Mouse (Mus musculus): ENCODE measurements around the gene Cmss1. TPM values are rescaled to one million over a fixed set of nuclear protein-coding genes. Genes with fewer than 3 reads are reported as not detected.

Cmss1 gene
- polyA plus RNA-seq, 1 experiment from 2014 or later = 55.5 TPM

- Histone ChIP-seq H3K4me3 (no peak overlapping the region), H3K36me3 (no peaks in the 10 kb centered on the region), H3K4me1 (replicated peaks) (0 out of 2 replicates have a peak, but pooled peaks cover 8% of the 10 kb centered on the region), H3K27me3 (ENCODE audit: insufficient read depth, poor library complexity, severe bottlenecking) (no peaks in the 10 kb centered on the region), H3K9me3 (no peaks in the 10 kb centered on the region), H3K27ac (no peak overlapping the region)
- no peak for DNase-seq (ENCODE audit: low spot score)
- WGBS = 55% methylated on average over 13 of the region's 13 CpGs
These were observed 288.6 kb downstream of the Cmss1 start for GRCm38 (mm10) chr16:57317882-57318636.

- no peak overlapping the region for H3K27ac ChIP-seq
- H3K36me3 ChIP-seq = no peaks in the 10 kb centered on the region
- H3K4me1 ChIP-seq (replicated peaks) = 0 out of 2 replicates have a peak, but pooled peaks cover 8% of the 10 kb centered on the region
- H3K27me3 ChIP-seq (ENCODE audit: insufficient read depth, poor library complexity, severe bottlenecking) = no peaks in the 10 kb centered on the region
- no peaks in the 10 kb centered on the region for H3K9me3 ChIP-seq
- H3K4me3 ChIP-seq = no peak overlapping the region
- 81% methylated on average over 4 of the region's 4 CpGs for WGBS
- DNase-seq (ENCODE audit: low spot score) = no peak
These were observed 289.5 kb downstream of the Cmss1 start for GRCm38 (mm10) chr16:57317127-57317526.

DNA sequence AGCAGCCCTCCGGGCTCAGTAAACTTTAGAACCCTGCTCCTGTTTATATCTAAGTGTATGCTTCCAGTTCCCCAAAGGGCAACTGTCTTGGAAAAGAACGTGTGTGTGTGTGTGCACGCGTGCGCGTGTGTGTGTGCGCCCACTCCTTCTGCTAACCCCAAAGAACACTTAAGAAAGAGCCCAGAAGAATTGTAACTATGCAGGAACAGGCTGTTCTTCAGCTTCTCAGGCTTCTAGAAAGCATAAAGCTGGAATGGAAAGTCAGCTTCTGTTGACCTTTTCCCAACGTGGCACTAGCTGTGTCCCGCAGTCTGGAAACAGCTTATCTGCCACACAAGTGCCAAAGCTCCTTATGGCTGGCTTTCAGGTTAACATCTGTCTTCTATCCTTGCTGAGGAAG lies 291.6 kb downstream of the Cmss1 start:
- H3K36me3 ChIP-seq = no peaks in the 10 kb centered on the region
- no peak for DNase-seq (ENCODE audit: low spot score)
- WGBS = 93% methylated on average over 9 of the region's 9 CpGs
- no peak overlapping the region for H3K4me3 ChIP-seq
- no peak overlapping the region for H3K27ac ChIP-seq
- H3K27me3 ChIP-seq (ENCODE audit: insufficient read depth, poor library complexity, severe bottlenecking) = no peaks in the 10 kb centered on the region
- H3K4me1 ChIP-seq (replicated peaks) = 0 out of 2 replicates have a peak, but pooled peaks cover 8% of the 10 kb centered on the region
- H3K9me3 ChIP-seq = no peaks in the 10 kb centered on the region

DNA sequence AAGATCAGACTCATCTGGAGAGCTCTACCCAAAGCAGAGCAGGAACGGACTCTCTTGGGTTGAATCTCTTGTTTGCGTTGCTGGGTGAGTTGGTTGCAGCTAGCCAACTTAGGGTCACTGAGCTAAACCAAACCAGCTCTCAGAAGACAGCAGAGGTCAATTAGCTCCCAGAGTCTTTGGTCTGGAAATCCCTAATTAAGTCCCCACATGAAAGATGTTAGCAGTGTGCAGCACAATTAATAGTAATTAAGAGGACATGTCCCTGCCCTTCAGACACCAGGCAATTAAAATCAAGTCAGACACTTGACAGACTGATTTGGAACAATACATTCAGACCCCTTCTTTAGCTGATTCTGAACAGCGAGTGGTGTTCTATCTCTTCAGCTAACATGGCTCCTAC lies 292.4 kb downstream of the Cmss1 start:
- Histone ChIP-seq H3K4me3 (no peak overlapping the region), H3K27ac (no peak overlapping the region), H3K9me3 (no peaks in the 10 kb centered on the region), H3K4me1 (replicated peaks) (0 out of 2 replicates have a peak, but pooled peaks cover 8% of the 10 kb centered on the region), H3K36me3 (no peaks in the 10 kb centered on the region), H3K27me3 (ENCODE audit: insufficient read depth, poor library complexity, severe bottlenecking) (no peaks in the 10 kb centered on the region)
- DNase-seq (ENCODE audit: low spot score) = no peak
- 88% methylated on average over 3 of the region's 3 CpGs for WGBS

DNA sequence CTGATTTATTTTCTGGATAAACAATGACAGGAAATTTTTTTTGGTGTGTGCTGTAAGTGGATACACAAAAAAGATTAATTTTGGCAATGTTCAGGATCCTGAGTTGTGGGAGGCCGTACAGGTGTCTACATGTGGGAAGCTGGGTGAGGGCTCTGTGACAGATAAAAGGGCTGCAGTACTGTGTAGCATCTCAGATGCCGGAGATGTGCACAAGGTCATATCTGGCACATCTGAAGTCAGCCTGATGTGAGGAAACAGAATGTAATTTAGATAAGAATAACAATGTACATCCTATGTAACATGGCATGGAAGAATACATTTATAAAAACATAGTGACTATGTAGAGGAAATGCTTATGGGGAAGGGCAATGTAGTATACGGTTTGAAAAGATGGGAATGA lies 293.2 kb downstream of the Cmss1 start:
- no peak overlapping the region for H3K4me3 ChIP-seq
- WGBS = 93% methylated on average over 3 of the region's 3 CpGs
- H3K36me3 ChIP-seq = no peaks in the 10 kb centered on the region
- H3K9me3 ChIP-seq = no peaks in the 10 kb centered on the region
- DNase-seq (ENCODE audit: low spot score) = no peak
- H3K27me3 ChIP-seq (ENCODE audit: insufficient read depth, poor library complexity, severe bottlenecking) = no peaks in the 10 kb centered on the region
- no peak overlapping the region for H3K27ac ChIP-seq
- H3K4me1 ChIP-seq (replicated peaks) = 0 out of 2 replicates have a peak, but pooled peaks cover 8% of the 10 kb centered on the region

- H3K27ac ChIP-seq = no peak overlapping the region
- no peak for DNase-seq (ENCODE audit: low spot score)
- H3K9me3 ChIP-seq = no peaks in the 10 kb centered on the region
- no peaks in the 10 kb centered on the region for H3K27me3 ChIP-seq (ENCODE audit: insufficient read depth, poor library complexity, severe bottlenecking)
- H3K36me3 ChIP-seq = no peaks in the 10 kb centered on the region
- WGBS = 93% methylated on average over 2 of the region's 2 CpGs
- no peaks in the 10 kb centered on the region for H3K4me1 ChIP-seq (replicated peaks)
- no peak overlapping the region for H3K4me3 ChIP-seq
These were observed 294.5 kb downstream of the Cmss1 start for GRCm38 (mm10) chr16:57312130-57312529.

DNA sequence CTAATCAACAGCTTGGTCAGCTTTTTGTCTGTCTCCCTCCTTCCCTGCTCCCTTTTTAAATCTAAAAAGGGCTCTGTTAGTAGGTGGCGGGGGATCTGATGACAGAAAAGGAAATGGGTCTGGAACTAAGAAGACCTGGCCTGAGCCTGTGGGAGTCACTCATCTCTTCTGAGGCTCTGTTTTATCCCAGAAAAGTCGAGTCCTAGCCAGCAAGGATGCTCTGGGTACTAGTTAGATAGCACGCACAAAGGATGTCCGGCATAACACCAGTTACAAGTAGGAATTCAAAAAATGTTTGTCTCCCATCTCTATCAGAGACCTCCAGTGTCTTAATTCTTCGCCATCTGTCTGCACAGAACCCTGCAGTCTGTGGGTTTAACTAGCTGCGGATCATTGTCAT lies 301.2 kb downstream of the Cmss1 start:
- WGBS = 80% methylated on average over 6 of the region's 6 CpGs
- Histone ChIP-seq H3K9me3 (no peaks in the 10 kb centered on the region), H3K27ac (no peak overlapping the region), H3K36me3 (no peaks in the 10 kb centered on the region), H3K27me3 (ENCODE audit: insufficient read depth, poor library complexity, severe bottlenecking) (no peaks in the 10 kb centered on the region), H3K4me1 (replicated peaks) (peaks cover 23% of the 10 kb centered on the region), H3K4me3 (no peak overlapping the region)
- no peak for DNase-seq (ENCODE audit: low spot score)

DNA sequence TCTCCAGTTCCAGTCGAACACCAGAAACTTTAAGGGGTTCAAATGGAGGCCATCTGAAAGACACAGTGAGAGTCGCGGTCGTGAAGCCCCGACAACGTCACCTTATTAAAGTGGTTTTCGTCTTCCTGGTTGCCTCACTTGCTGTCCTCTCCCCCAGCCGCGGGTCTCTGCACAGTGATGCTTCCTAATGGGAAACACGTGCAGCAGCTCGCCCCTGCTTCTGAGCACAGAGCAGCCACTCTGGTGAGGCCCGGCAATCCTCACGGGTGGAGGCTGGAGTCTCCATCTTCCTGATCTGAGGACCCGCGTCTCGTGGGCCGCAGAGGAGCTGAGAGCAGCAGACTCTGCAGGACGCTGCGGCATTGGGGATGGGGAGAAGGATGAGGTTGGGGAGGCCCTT lies 302.9 kb downstream of the Cmss1 start:
- H3K36me3 ChIP-seq = no peaks in the 10 kb centered on the region
- no peaks in the 10 kb centered on the region for H3K27me3 ChIP-seq (ENCODE audit: insufficient read depth, poor library complexity, severe bottlenecking)
- H3K4me1 ChIP-seq (replicated peaks) = peaks cover 23% of the 10 kb centered on the region
- WGBS = 64% methylated on average over 19 of the region's 19 CpGs
- H3K9me3 ChIP-seq = no peaks in the 10 kb centered on the region
- no peak overlapping the region for H3K4me3 ChIP-seq
- peak; percentile 46 for DNase-seq (ENCODE audit: low spot score)
- peak overlapping the region; percentile 67 for H3K27ac ChIP-seq

DNA sequence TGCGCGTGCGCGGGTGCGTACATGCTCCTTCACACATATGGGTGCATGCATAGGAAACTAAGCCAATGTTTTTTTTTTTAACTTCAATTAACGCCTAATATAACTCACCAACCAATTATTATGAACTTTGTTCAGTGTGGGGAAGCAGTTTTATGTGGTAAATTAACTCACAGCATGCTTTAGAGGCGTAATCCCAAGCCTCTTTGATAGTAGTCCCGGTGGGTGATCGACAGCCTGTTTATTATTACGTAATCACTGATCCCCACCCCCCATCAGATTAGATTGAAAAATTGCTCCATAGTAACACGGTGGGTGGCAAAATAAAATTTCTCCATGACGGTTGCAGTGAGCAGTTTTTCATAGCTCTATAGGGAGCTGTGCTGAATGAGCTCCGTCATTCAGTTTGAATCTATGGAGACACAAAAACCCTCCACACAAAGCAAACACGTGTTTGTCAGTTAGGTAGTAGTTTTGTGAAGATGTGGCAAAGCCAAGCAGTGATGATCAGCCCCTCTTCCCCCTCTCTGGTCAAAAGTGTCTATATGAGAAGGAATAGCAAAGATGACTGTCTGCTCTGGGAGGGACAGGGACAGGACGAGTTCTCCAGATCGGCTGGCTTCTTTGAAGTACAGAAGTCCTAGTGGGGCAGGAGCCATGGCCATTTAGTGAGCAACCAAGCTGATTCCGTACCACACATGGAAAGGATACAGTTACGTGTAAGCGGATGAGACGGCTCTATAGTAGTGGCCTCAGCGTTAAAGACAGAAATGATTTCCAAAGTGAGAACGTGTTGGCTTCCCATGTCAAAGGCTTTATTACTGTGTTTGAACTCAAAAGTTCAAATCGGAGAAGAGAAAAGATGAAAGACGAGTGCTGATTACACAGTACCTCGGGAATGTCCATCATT lies 303.6 kb downstream of the Cmss1 start:
- Histone ChIP-seq H3K36me3 (no peaks in the 10 kb centered on the region), H3K27ac (0 out of 2 replicates have a peak overlapping the region, but pooled peaks have one; percentile 67), H3K9me3 (no peaks in the 10 kb centered on the region), H3K27me3 (ENCODE audit: insufficient read depth, poor library complexity, severe bottlenecking) (no peaks in the 10 kb centered on the region), H3K4me1 (replicated peaks) (peaks cover 23% of the 10 kb centered on the region), H3K4me3 (no peak overlapping the region)
- 74% methylated on average over 25 of the region's 25 CpGs for WGBS
- peak; percentile 19 for DNase-seq (ENCODE audit: low spot score)

GRCm38 (mm10) chr16:57301512-57302115 lies 305.1 kb downstream of the Cmss1 start:
- no peak overlapping the region for H3K27ac ChIP-seq
- H3K4me1 ChIP-seq (replicated peaks) = peaks cover 23% of the 10 kb centered on the region
- no peaks in the 10 kb centered on the region for H3K27me3 ChIP-seq (ENCODE audit: insufficient read depth, poor library complexity, severe bottlenecking)
- WGBS = 79% methylated on average over 9 of the region's 9 CpGs
- H3K9me3 ChIP-seq = no peaks in the 10 kb centered on the region
- no peak for DNase-seq (ENCODE audit: low spot score)
- no peaks in the 10 kb centered on the region for H3K36me3 ChIP-seq
- no peak overlapping the region for H3K4me3 ChIP-seq

- no peaks in the 10 kb centered on the region for H3K36me3 ChIP-seq
- WGBS = 86% methylated on average over 10 of the region's 10 CpGs
- no peaks in the 10 kb centered on the region for H3K4me1 ChIP-seq (replicated peaks)
- no peak overlapping the region for H3K27ac ChIP-seq
- no peak overlapping the region for H3K4me3 ChIP-seq
- no peaks in the 10 kb centered on the region for H3K27me3 ChIP-seq (ENCODE audit: insufficient read depth, poor library complexity, severe bottlenecking)
- no peaks in the 10 kb centered on the region for H3K9me3 ChIP-seq
- no peak for DNase-seq (ENCODE audit: low spot score)
These were observed 311.3 kb downstream of the Cmss1 start for GRCm38 (mm10) chr16:57295216-57295934.

GRCm38 (mm10) chr16:57292765-57293164 lies 313.9 kb downstream of the Cmss1 start, which contains the start of gene Tmem30c:
Gene Tmem30c (minus strand): TSS chr16:57292865.
- no peak for DNase-seq (ENCODE audit: low spot score)
- Histone ChIP-seq H3K27me3 (ENCODE audit: insufficient read depth, poor library complexity, severe bottlenecking) (no peaks in the 10 kb centered on the region), H3K9me3 (no peaks in the 10 kb centered on the region), H3K4me1 (replicated peaks) (no peaks in the 10 kb centered on the region), H3K4me3 (no peak within 1 kb of the TSS), H3K36me3 (no peaks in the 10 kb centered on the region), H3K27ac (no peak within 1 kb of the TSS)
- WGBS = 70% methylated on average over 2 of the region's 2 CpGs

Data from hindbrain, embryonic 10.5 days (tissue).